Mouse (Mus musculus): ENCODE data around the gene Vstm4. TPM values are rescaled to one million over a fixed set of nuclear protein-coding genes. Genes with fewer than 3 reads are reported as not detected.

Vstm4 gene
- polyA plus RNA-seq, 1 experiment from 2014 or later = 5.1 TPM

GRCm38 (mm10) chr14:32906545-32906944 is 50.0 kb downstream of the Vstm4 start:
- H3K27ac ChIP-seq (ENCODE audit: low read depth, low read length) = no peak overlapping the region

GRCm38 (mm10) chr14:32909112-32909511 is 52.6 kb downstream of the Vstm4 start:
- Histone ChIP-seq H3K4me3 (ENCODE audit: low read depth, low read length) (no peak overlapping the region), H3K27ac (ENCODE audit: low read depth, low read length) (no peak overlapping the region), H3K9me3 (ENCODE audit: control insufficient read depth, low read length) (no peaks in the 10 kb centered on the region), H3K9ac (ENCODE audit: low read length) (no peak overlapping the region), H3K27me3 (ENCODE audit: control insufficient read depth, insufficient read depth, low read length) (no peaks in the 10 kb centered on the region), H3K4me1 (ENCODE audit: control insufficient read depth, insufficient read depth, low read length) (no peaks in the 10 kb centered on the region), H3K36me3 (ENCODE audit: control insufficient read depth, insufficient read depth, low read length) (no peaks in the 10 kb centered on the region), H3K4me2 (ENCODE audit: low read depth) (no peak overlapping the region)
- DNase-seq (ENCODE audit: low spot score) = no peak
- no peak for ATAC-seq (ENCODE audit: insufficient read depth, low FRiP score, low TSS enrichment)
- 91% methylated on average over 6 of the region's 6 CpGs for WGBS

More at GRCm38 (mm10) chr14:32906545-32906944, 50.0 kb downstream of the Vstm4 start:
- Histone ChIP-seq H3K9ac (ENCODE audit: low read length) (no peak overlapping the region), H3K4me2 (ENCODE audit: low read depth) (no peak overlapping the region), H3K4me3 (ENCODE audit: low read depth, low read length) (no peak overlapping the region), H3K4me1 (ENCODE audit: control insufficient read depth, insufficient read depth, low read length) (no peaks in the 10 kb centered on the region), H3K9me3 (ENCODE audit: control insufficient read depth, low read length) (no peaks in the 10 kb centered on the region), H3K27me3 (ENCODE audit: control insufficient read depth, insufficient read depth, low read length) (no peaks in the 10 kb centered on the region), H3K36me3 (ENCODE audit: control insufficient read depth, insufficient read depth, low read length) (no peaks in the 10 kb centered on the region)
- WGBS = 91% methylated on average over 3 of the region's 3 CpGs
- ATAC-seq (ENCODE audit: insufficient read depth, low FRiP score, low TSS enrichment) = no peak
- DNase-seq (ENCODE audit: low spot score) = no peak

GRCm38 (mm10) chr14:32911187-32911586 is 54.6 kb downstream of the Vstm4 start:
- H3K27me3 ChIP-seq (ENCODE audit: control insufficient read depth, insufficient read depth, low read length) = no peaks in the 10 kb centered on the region
- no peaks in the 10 kb centered on the region for H3K9me3 ChIP-seq (ENCODE audit: control insufficient read depth, low read length)
- H3K4me2 ChIP-seq (ENCODE audit: low read depth) = no peak overlapping the region
- H3K27ac ChIP-seq (ENCODE audit: low read depth, low read length) = no peak overlapping the region
- WGBS = 90% methylated on average over 4 of the region's 4 CpGs
- no peak overlapping the region for H3K9ac ChIP-seq (ENCODE audit: low read length)
- no peak for DNase-seq (ENCODE audit: low spot score)
- no peaks in the 10 kb centered on the region for H3K36me3 ChIP-seq (ENCODE audit: control insufficient read depth, insufficient read depth, low read length)
- no peaks in the 10 kb centered on the region for H3K4me1 ChIP-seq (ENCODE audit: control insufficient read depth, insufficient read depth, low read length)
- no peak for ATAC-seq (ENCODE audit: insufficient read depth, low FRiP score, low TSS enrichment)
- no peak overlapping the region for H3K4me3 ChIP-seq (ENCODE audit: low read depth, low read length)

- H3K27ac ChIP-seq (ENCODE audit: low read depth, low read length) = no peak overlapping the region
- H3K9me3 ChIP-seq (ENCODE audit: control insufficient read depth, low read length) = no peaks in the 10 kb centered on the region
- H3K27me3 ChIP-seq (ENCODE audit: control insufficient read depth, insufficient read depth, low read length) = no peaks in the 10 kb centered on the region
- DNase-seq (ENCODE audit: low spot score) = no peak
- no peaks in the 10 kb centered on the region for H3K4me1 ChIP-seq (ENCODE audit: control insufficient read depth, insufficient read depth, low read length)
- H3K36me3 ChIP-seq (ENCODE audit: control insufficient read depth, insufficient read depth, low read length) = no peaks in the 10 kb centered on the region
- no peak overlapping the region for H3K9ac ChIP-seq (ENCODE audit: low read length)
- H3K4me2 ChIP-seq (ENCODE audit: low read depth) = no peak overlapping the region
- whole genome bisulfite sequencing = 61% methylated on average over 2 of the region's 2 CpGs
- ATAC-seq (ENCODE audit: insufficient read depth, low FRiP score, low TSS enrichment) = no peak
- H3K4me3 ChIP-seq (ENCODE audit: low read depth, low read length) = no peak overlapping the region
These were observed 58.8 kb downstream of the Vstm4 start for GRCm38 (mm10) chr14:32915360-32915759.

GRCm38 (mm10) chr14:32917919-32918318 is 61.4 kb downstream of the Vstm4 start:
- DNase-seq (ENCODE audit: low spot score) = no peak
- no peaks in the 10 kb centered on the region for H3K9me3 ChIP-seq (ENCODE audit: control insufficient read depth, low read length)
- no peaks in the 10 kb centered on the region for H3K27me3 ChIP-seq (ENCODE audit: control insufficient read depth, insufficient read depth, low read length)
- H3K4me2 ChIP-seq (ENCODE audit: low read depth) = no peak overlapping the region
- H3K27ac ChIP-seq (ENCODE audit: low read depth, low read length) = no peak overlapping the region
- ATAC-seq (ENCODE audit: insufficient read depth, low FRiP score, low TSS enrichment) = no peak
- WGBS = 95% methylated on average over 1 of the region's 1 CpGs
- no peaks in the 10 kb centered on the region for H3K36me3 ChIP-seq (ENCODE audit: control insufficient read depth, insufficient read depth, low read length)
- no peak overlapping the region for H3K4me3 ChIP-seq (ENCODE audit: low read depth, low read length)
- no peak overlapping the region for H3K9ac ChIP-seq (ENCODE audit: low read length)
- no peaks in the 10 kb centered on the region for H3K4me1 ChIP-seq (ENCODE audit: control insufficient read depth, insufficient read depth, low read length)

- H3K36me3 ChIP-seq (ENCODE audit: control insufficient read depth, insufficient read depth, low read length) = no peaks in the 10 kb centered on the region
- no peak overlapping the region for H3K9ac ChIP-seq (ENCODE audit: low read length)
- no peak overlapping the region for H3K27ac ChIP-seq (ENCODE audit: low read depth, low read length)
- no peaks in the 10 kb centered on the region for H3K27me3 ChIP-seq (ENCODE audit: control insufficient read depth, insufficient read depth, low read length)
- no peak overlapping the region for H3K4me2 ChIP-seq (ENCODE audit: low read depth)
- ATAC-seq (ENCODE audit: insufficient read depth, low FRiP score, low TSS enrichment) (no peak), DNase-seq (ENCODE audit: low spot score) (peak; percentile 12)
- H3K4me3 ChIP-seq (ENCODE audit: low read depth, low read length) = no peak overlapping the region
- H3K4me1 ChIP-seq (ENCODE audit: control insufficient read depth, insufficient read depth, low read length) = no peaks in the 10 kb centered on the region
- 82% methylated on average over 9 of the region's 9 CpGs for WGBS
- H3K9me3 ChIP-seq (ENCODE audit: control insufficient read depth, low read length) = no peaks in the 10 kb centered on the region
These were observed 67.3 kb downstream of the Vstm4 start for GRCm38 (mm10) chr14:32923871-32924270.

- WGBS = 91% methylated on average over 10 of the region's 10 CpGs
- no peaks in the 10 kb centered on the region for H3K27me3 ChIP-seq (ENCODE audit: control insufficient read depth, insufficient read depth, low read length)
- ATAC-seq (ENCODE audit: insufficient read depth, low FRiP score, low TSS enrichment) (no peak), DNase-seq (ENCODE audit: low spot score) (no peak)
- H3K36me3 ChIP-seq (ENCODE audit: control insufficient read depth, insufficient read depth, low read length) = no peaks in the 10 kb centered on the region
- no peak overlapping the region for H3K27ac ChIP-seq (ENCODE audit: low read depth, low read length)
- no peak overlapping the region for H3K4me3 ChIP-seq (ENCODE audit: low read depth, low read length)
- H3K9me3 ChIP-seq (ENCODE audit: control insufficient read depth, low read length) = no peaks in the 10 kb centered on the region
- no peaks in the 10 kb centered on the region for H3K4me1 ChIP-seq (ENCODE audit: control insufficient read depth, insufficient read depth, low read length)
- no peak overlapping the region for H3K9ac ChIP-seq (ENCODE audit: low read length)
- no peak overlapping the region for H3K4me2 ChIP-seq (ENCODE audit: low read depth)
These were observed 75.2 kb downstream of the Vstm4 start for GRCm38 (mm10) chr14:32931709-32932108.

GRCm38 (mm10) chr14:32932220-32932619 is 75.7 kb downstream of the Vstm4 start:
- Histone ChIP-seq H3K9ac (ENCODE audit: low read length) (no peak overlapping the region), H3K36me3 (ENCODE audit: control insufficient read depth, insufficient read depth, low read length) (no peaks in the 10 kb centered on the region), H3K4me2 (ENCODE audit: low read depth) (no peak overlapping the region), H3K4me3 (ENCODE audit: low read depth, low read length) (no peak overlapping the region), H3K4me1 (ENCODE audit: control insufficient read depth, insufficient read depth, low read length) (no peaks in the 10 kb centered on the region), H3K9me3 (ENCODE audit: control insufficient read depth, low read length) (no peaks in the 10 kb centered on the region), H3K27ac (ENCODE audit: low read depth, low read length) (no peak overlapping the region), H3K27me3 (ENCODE audit: control insufficient read depth, insufficient read depth, low read length) (no peaks in the 10 kb centered on the region)
- no peak for DNase-seq (ENCODE audit: low spot score)
- WGBS = 91% methylated on average over 8 of the region's 8 CpGs
- ATAC-seq (ENCODE audit: insufficient read depth, low FRiP score, low TSS enrichment) = no peak

- Histone ChIP-seq H3K9me3 (ENCODE audit: control insufficient read depth, low read length) (no peaks in the 10 kb centered on the region), H3K4me2 (ENCODE audit: low read depth) (no peak overlapping the region), H3K36me3 (ENCODE audit: control insufficient read depth, insufficient read depth, low read length) (no peaks in the 10 kb centered on the region), H3K4me1 (ENCODE audit: control insufficient read depth, insufficient read depth, low read length) (no peaks in the 10 kb centered on the region), H3K4me3 (ENCODE audit: low read depth, low read length) (no peak overlapping the region), H3K9ac (ENCODE audit: low read length) (no peak overlapping the region), H3K27me3 (ENCODE audit: control insufficient read depth, insufficient read depth, low read length) (no peaks in the 10 kb centered on the region), H3K27ac (ENCODE audit: low read depth, low read length) (no peak overlapping the region)
- DNase-seq (ENCODE audit: low spot score) = no peak
- no peak for ATAC-seq (ENCODE audit: insufficient read depth, low FRiP score, low TSS enrichment)
- WGBS = 89% methylated on average over 6 of the region's 6 CpGs
These were observed 77.5 kb downstream of the Vstm4 start for GRCm38 (mm10) chr14:32934064-32934463.
